Mouse (Mus musculus): ENCODE data around the gene Mpv17l2. TPM values are rescaled to one million over a fixed set of nuclear protein-coding genes. Genes with fewer than 3 reads are reported as not detected.

Mpv17l2 gene
- polyA plus RNA-seq, 1 experiment: 61.6 TPM

GRCm38 (mm10) chr8:70721601-70722000 is 39.1 kb downstream of the Mpv17l2 start:
- no peak for DNase-seq
- no peak for TF ChIP-seq CTCF (IDR thresholded peaks at IDR 0.05; ENCODE audit: insufficient read depth, low read length)
- TF ChIP-seq POLR2A (IDR thresholded peaks at IDR 0.05; ENCODE audit: borderline replicate concordance, extremely low read depth, low read depth, low read length): no peak
- H3K4me3 ChIP-seq (replicated peaks; ENCODE audit: extremely low read depth, low read depth, low read length): no peak overlapping the region
- WGBS: 88% methylated on average over 8 of the region's 8 CpGs
- no peaks in the 10 kb centered on the region for H3K4me1 ChIP-seq (ENCODE audit: control insufficient read depth, insufficient read depth, low read length)

- Histone ChIP-seq H3K4me3 (replicated peaks; ENCODE audit: extremely low read depth, low read depth, low read length) (no peak overlapping the region), H3K4me1 (ENCODE audit: control insufficient read depth, insufficient read depth, low read length) (no peaks in the 10 kb centered on the region)
- WGBS: 3% methylated on average over 3 of the region's 3 CpGs
- DNase-seq: peak; percentile 84
- peak; percentile 97 for TF ChIP-seq CTCF (IDR thresholded peaks at IDR 0.05; ENCODE audit: insufficient read depth, low read length)
- TF ChIP-seq POLR2A (IDR thresholded peaks at IDR 0.05; ENCODE audit: borderline replicate concordance, extremely low read depth, low read depth, low read length): no peak
Measured at GRCm38 (mm10) chr8:70720739-70721138, 40.0 kb downstream of the Mpv17l2 start.

DNA sequence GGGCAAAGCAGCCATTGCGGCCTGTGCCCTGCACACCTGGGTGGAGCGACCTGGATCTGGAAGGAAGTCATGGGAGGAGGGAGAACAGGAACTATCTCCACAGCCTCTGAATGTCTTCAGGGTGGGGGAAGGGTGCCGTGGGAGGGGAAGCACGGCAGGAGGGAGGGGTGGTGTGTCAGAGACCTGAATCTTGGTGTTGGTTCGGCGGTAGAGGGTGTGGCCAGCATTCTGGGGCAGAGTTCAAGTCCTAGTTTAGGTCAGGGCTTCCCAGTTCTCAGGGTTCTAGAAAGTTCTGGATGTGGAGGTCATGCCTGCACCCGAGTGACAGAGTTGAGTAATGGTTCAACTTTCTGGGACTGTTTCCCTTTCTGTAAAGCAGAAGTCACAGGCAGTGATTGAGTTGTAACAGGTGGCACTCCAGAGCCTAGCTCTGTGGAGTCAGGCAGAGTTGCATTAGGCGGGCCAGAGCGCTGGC is 40.9 kb downstream of the Mpv17l2 start:
- no peak for TF ChIP-seq CTCF (IDR thresholded peaks at IDR 0.05; ENCODE audit: insufficient read depth, low read length)
- TF ChIP-seq POLR2A (IDR thresholded peaks at IDR 0.05; ENCODE audit: borderline replicate concordance, extremely low read depth, low read depth, low read length): no peak
- no peak for DNase-seq
- WGBS: 44% methylated on average over 9 of the region's 9 CpGs
- H3K4me3 ChIP-seq (replicated peaks; ENCODE audit: extremely low read depth, low read depth, low read length): no peak overlapping the region
- H3K4me1 ChIP-seq (ENCODE audit: control insufficient read depth, insufficient read depth, low read length): no peaks in the 10 kb centered on the region

- Histone ChIP-seq H3K4me3 (replicated peaks; ENCODE audit: extremely low read depth, low read depth, low read length) (no peak within 1 kb of the TSS), H3K4me1 (ENCODE audit: control insufficient read depth, insufficient read depth, low read length) (no peaks in the 10 kb centered on the region)
- WGBS: 3% methylated on average over 19 of the region's 19 CpGs
- DNase-seq: peak; percentile 74
- TF ChIP-seq POLR2A (IDR thresholded peaks at IDR 0.05; ENCODE audit: borderline replicate concordance, extremely low read depth, low read depth, low read length): no peak
- peak; percentile 68 for TF ChIP-seq CTCF (IDR thresholded peaks at IDR 0.05; ENCODE audit: insufficient read depth, low read length)
Measured at GRCm38 (mm10) chr8:70718297-70718696, 42.4 kb downstream of the Mpv17l2 start, which contains the start of gene Gm3336. Gene Gm3336 (plus strand): TSS chr8:70718543.

- Histone ChIP-seq H3K4me3 (replicated peaks; ENCODE audit: extremely low read depth, low read depth, low read length) (no peak overlapping the region), H3K4me1 (ENCODE audit: control insufficient read depth, insufficient read depth, low read length) (no peaks in the 10 kb centered on the region)
- no peak for DNase-seq
- no peak for TF ChIP-seq POLR2A (IDR thresholded peaks at IDR 0.05; ENCODE audit: borderline replicate concordance, extremely low read depth, low read depth, low read length)
- 83% methylated on average over 40 of the region's 40 CpGs for WGBS
Measured at GRCm38 (mm10) chr8:70716521-70717400, 44.0 kb downstream of the Mpv17l2 start.

DNA sequence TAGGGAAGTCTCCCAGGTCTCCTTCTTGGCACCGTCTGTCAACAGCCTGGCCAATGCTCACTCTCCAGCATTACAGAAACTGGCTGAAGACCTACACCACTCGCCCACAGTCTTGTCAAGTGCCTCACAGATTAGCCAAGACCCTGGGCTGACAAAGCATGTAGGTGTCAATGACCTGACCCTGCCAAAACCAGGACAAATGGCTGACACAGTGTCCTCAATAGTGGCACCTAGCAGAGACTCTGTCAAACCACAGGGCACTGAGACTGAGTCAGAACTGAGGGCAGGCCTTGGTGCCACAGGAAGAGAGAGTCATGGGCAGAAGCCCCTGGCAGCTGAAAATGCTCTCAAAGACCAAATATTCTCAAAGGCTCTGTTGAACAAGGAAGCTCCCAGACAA is 45.7 kb downstream of the Mpv17l2 start:
- DNase-seq: no peak
- H3K4me1 ChIP-seq (ENCODE audit: control insufficient read depth, insufficient read depth, low read length): no peaks in the 10 kb centered on the region
- no peak for TF ChIP-seq POLR2A (IDR thresholded peaks at IDR 0.05; ENCODE audit: borderline replicate concordance, extremely low read depth, low read depth, low read length)
- TF ChIP-seq CTCF (IDR thresholded peaks at IDR 0.05; ENCODE audit: insufficient read depth, low read length): no peak
- WGBS: 65% methylated on average over 2 of the region's 2 CpGs
- no peak overlapping the region for H3K4me3 ChIP-seq (replicated peaks; ENCODE audit: extremely low read depth, low read depth, low read length)

DNA sequence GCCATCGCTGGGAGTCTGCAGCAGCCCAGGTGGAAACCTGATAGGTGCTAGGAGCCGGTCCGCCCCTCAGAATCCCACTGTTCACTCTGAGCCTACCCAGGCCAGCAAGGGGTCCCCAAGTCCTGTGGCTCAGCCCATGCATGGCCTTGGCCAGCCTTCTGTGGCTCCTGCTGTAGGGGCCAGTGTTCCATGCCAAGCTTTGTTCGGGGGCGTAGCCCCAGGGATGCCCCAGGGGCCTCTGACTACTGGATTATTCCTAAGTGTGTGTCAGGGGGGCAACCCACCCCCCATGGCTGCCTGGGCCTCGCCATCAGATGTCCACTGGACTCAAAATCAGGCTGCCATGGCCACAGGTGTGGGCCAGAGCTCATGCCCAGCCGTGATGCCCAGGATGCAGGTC is 46.8 kb downstream of the Mpv17l2 start:
- TF ChIP-seq CTCF (IDR thresholded peaks at IDR 0.05; ENCODE audit: insufficient read depth, low read length): no peak
- TF ChIP-seq POLR2A (IDR thresholded peaks at IDR 0.05; ENCODE audit: borderline replicate concordance, extremely low read depth, low read depth, low read length): no peak
- Histone ChIP-seq H3K4me1 (ENCODE audit: control insufficient read depth, insufficient read depth, low read length) (no peaks in the 10 kb centered on the region), H3K4me3 (replicated peaks; ENCODE audit: extremely low read depth, low read depth, low read length) (no peak overlapping the region)
- no peak for DNase-seq
- WGBS: 82% methylated on average over 7 of the region's 7 CpGs

GRCm38 (mm10) chr8:70711041-70711440 is 49.7 kb downstream of the Mpv17l2 start:
- H3K4me1 ChIP-seq (ENCODE audit: control insufficient read depth, insufficient read depth, low read length): no peaks in the 10 kb centered on the region
- no peak overlapping the region for H3K4me3 ChIP-seq (replicated peaks; ENCODE audit: extremely low read depth, low read depth, low read length)
- TF ChIP-seq CTCF (IDR thresholded peaks at IDR 0.05; ENCODE audit: insufficient read depth, low read length) (no peak), POLR2A (IDR thresholded peaks at IDR 0.05; ENCODE audit: borderline replicate concordance, extremely low read depth, low read depth, low read length) (no peak)
- 86% methylated on average over 11 of the region's 11 CpGs for WGBS
- DNase-seq: no peak

DNA sequence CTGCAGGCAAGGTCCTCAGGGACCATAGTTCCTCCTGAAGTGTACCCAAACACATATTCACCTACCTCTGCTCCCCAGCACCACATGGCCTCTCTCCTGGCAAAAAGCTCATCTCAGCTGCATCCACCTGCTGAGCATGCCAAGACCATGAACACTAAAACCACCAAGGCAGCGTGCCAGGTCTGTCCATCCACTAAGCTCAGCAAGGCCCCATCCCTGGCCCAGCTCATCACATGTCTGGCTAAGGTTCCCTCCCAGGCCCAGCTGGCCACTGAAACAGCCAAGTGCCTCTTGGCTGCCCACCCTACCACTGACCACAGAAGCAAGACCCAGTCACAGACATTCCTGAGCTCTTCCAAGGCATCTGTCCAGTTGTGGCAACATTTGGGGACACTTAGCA is 50.5 kb downstream of the Mpv17l2 start:
- H3K4me1 ChIP-seq (ENCODE audit: control insufficient read depth, insufficient read depth, low read length): no peaks in the 10 kb centered on the region
- 72% methylated on average over 1 of the region's 1 CpGs for WGBS
- DNase-seq: no peak
- no peak overlapping the region for H3K4me3 ChIP-seq (replicated peaks; ENCODE audit: extremely low read depth, low read depth, low read length)
- no peak for TF ChIP-seq CTCF (IDR thresholded peaks at IDR 0.05; ENCODE audit: insufficient read depth, low read length)
- no peak for TF ChIP-seq POLR2A (IDR thresholded peaks at IDR 0.05; ENCODE audit: borderline replicate concordance, extremely low read depth, low read depth, low read length)

GRCm38 (mm10) chr8:70709794-70710193 is 51.0 kb downstream of the Mpv17l2 start:
- 92% methylated on average over 9 of the region's 9 CpGs for WGBS
- TF ChIP-seq CTCF (IDR thresholded peaks at IDR 0.05; ENCODE audit: insufficient read depth, low read length) (no peak), POLR2A (IDR thresholded peaks at IDR 0.05; ENCODE audit: borderline replicate concordance, extremely low read depth, low read depth, low read length) (no peak)

More at GRCm38 (mm10) chr8:70709794-70710193, 51.0 kb downstream of the Mpv17l2 start:
- Histone ChIP-seq H3K4me3 (replicated peaks; ENCODE audit: extremely low read depth, low read depth, low read length) (no peak overlapping the region), H3K4me1 (ENCODE audit: control insufficient read depth, insufficient read depth, low read length) (no peaks in the 10 kb centered on the region)
- no peak for DNase-seq

Other genes starting within 250 kb of the Mpv17l2 start
- 361 and 369 TPM in 2 replicates for gene Fkbp8, start 233.2 kb downstream of the Mpv17l2 start, polyA plus RNA-seq (2012; rRNA removed)
- 48.7 and 54.6 TPM in 2 replicates for gene Kxd1, start 233.0 kb downstream of the Mpv17l2 start, polyA plus RNA-seq (2012; rRNA removed)
- gene Ell, start 221.5 kb downstream of the Mpv17l2 start, polyA plus RNA-seq (2012; rRNA removed): 29.6 and 32.9 TPM in 2 replicates
- gene Isyna1, start 166.6 kb downstream of the Mpv17l2 start, polyA plus RNA-seq (2012; rRNA removed): 102 and 112 TPM in 2 replicates
- 228 and 351 TPM in 2 replicates for gene Ssbp4, start 152.1 kb downstream of the Mpv17l2 start, polyA plus RNA-seq (2012; rRNA removed)
- 10.4 and 10.5 TPM in 2 replicates for gene Lrrc25, start 144.8 kb downstream of the Mpv17l2 start, polyA plus RNA-seq (2012; rRNA removed)
- gene Gdf15, start 128.5 kb downstream of the Mpv17l2 start, polyA plus RNA-seq (2012; rRNA removed): 5.4 and 6.6 TPM in 2 replicates
- 32.2 and 33.7 TPM in 2 replicates for gene Pgpep1, start 100.6 kb downstream of the Mpv17l2 start, polyA plus RNA-seq (2012; rRNA removed)
- 75.2 and 76.3 TPM in 2 replicates for gene Lsm4, start 87.7 kb downstream of the Mpv17l2 start, polyA plus RNA-seq (2012; rRNA removed)
- gene Jund, start 62.0 kb downstream of the Mpv17l2 start, polyA plus RNA-seq (2012; rRNA removed): 378 and 717 TPM in 2 replicates
- 0.03 TPM in 1 of 2 replicates, not detected in the other for gene Iqcn, start 57.5 kb downstream of the Mpv17l2 start, polyA plus RNA-seq (2012; rRNA removed)
- gene Gm3336, start 42.4 kb downstream of the Mpv17l2 start, polyA plus RNA-seq (2012; rRNA removed): 0.43 and 1.2 TPM in 2 replicates
- 4.1 and 5.5 TPM in 2 replicates for gene Pde4c, start 37.2 kb downstream of the Mpv17l2 start, polyA plus RNA-seq (2012; rRNA removed)
- gene Rab3a, start 6.3 kb downstream of the Mpv17l2 start, polyA plus RNA-seq (2012; rRNA removed): 46.4 and 53.4 TPM in 2 replicates
- gene Pik3r2, start 15.8 kb upstream of the Mpv17l2 start, polyA plus RNA-seq (2012; rRNA removed): 112 and 119 TPM in 2 replicates
- 84.2 and 87.0 TPM in 2 replicates for gene Mast3, start 44.1 kb upstream of the Mpv17l2 start, polyA plus RNA-seq (2012; rRNA removed)
- gene Il12rb1, start 47.5 kb upstream of the Mpv17l2 start, polyA plus RNA-seq (2012; rRNA removed): 0.86 and 1.5 TPM in 2 replicates
- 50.3 and 78.3 TPM in 2 replicates for gene Arrdc2, start 78.8 kb upstream of the Mpv17l2 start, polyA plus RNA-seq (2012; rRNA removed)
- 3.4 and 5.0 TPM in 2 replicates for gene Kcnn1, start 102.3 kb upstream of the Mpv17l2 start, polyA plus RNA-seq (2012; rRNA removed)
- 43.8 and 48.0 TPM in 2 replicates for gene Ccdc124, start 113.0 kb upstream of the Mpv17l2 start, polyA plus RNA-seq (2012; rRNA removed)
- 0.71 and 1.3 TPM in 2 replicates for gene Slc5a5, start 131.8 kb upstream of the Mpv17l2 start, polyA plus RNA-seq (2012; rRNA removed)
- gene Rpl18a, start 136.5 kb upstream of the Mpv17l2 start, polyA plus RNA-seq (2012; rRNA removed): 3,384 and 4,193 TPM in 2 replicates
- gene Map1s, start 145.0 kb upstream of the Mpv17l2 start, polyA plus RNA-seq (2012; rRNA removed): 58.4 and 68.0 TPM in 2 replicates

Measured in lung, adult 2 months (tissue).